Mouse (Mus musculus): ENCODE data around the gene Nos3. TPM values are rescaled to one million over a fixed set of nuclear protein-coding genes. Genes with fewer than 3 reads are reported as not detected.

Gene Nos3
- polyA plus RNA-seq, 1 experiment from 2014 or later = 26.5 TPM

DNA sequence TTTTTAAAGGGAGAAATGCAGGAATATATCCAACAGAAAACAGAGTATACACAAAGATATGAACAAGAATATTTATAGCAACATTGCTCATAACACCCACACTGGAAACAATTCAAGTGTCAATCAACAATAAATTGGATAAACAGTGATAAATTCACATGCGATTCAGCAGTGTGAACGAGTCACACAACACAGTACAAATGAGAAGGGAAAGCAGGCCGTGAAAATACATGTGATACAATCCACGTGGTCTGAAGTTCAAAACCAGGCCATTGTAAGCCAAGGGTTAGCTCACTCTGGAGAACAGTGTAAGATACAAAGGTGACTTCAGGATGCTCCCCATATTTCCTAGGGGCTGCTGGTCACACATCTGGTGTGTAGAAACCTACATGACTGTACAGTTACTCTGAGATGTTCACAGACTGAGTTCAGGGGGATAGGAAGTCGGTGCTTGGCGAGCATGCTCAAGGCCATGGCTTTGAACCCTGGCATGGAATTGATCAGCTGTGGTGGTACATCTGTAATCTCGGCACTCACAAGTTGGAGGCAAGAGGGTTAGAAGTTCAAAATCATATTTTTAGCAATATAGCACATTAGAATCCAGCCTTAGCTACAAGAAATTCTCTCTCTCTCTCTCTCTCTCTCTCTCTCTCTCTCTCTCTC lies 10.2 kb downstream of the Nos3 start:
- H3K9ac ChIP-seq (replicated peaks; ENCODE audit: low read depth) = no peak overlapping the region
- H3K9me3 ChIP-seq (ENCODE audit: low read length) = no peaks in the 10 kb centered on the region
- no peak for ATAC-seq
- 68% methylated on average over 7 of the region's 7 CpGs for WGBS
- no peaks in the 10 kb centered on the region for H3K4me1 ChIP-seq (ENCODE audit: insufficient read depth, low read depth, low read length)
- no peak for DNase-seq (ENCODE audit: low spot score)
- no peak overlapping the region for H3K27ac ChIP-seq (ENCODE audit: low read length)
- no peak overlapping the region for H3K4me2 ChIP-seq (replicated peaks; ENCODE audit: low read depth, low read length)
- TF ChIP-seq EP300 (IDR thresholded peaks at IDR 0.05) (no peak), CTCF (IDR thresholded peaks at IDR 0.05) (no peak)
- H3K36me3 ChIP-seq (ENCODE audit: insufficient read depth, low read length) = no peaks in the 10 kb centered on the region
- H3K4me3 ChIP-seq (ENCODE audit: low read depth, low read length) = no peak overlapping the region
- no peaks in the 10 kb centered on the region for H3K27me3 ChIP-seq (replicated peaks; ENCODE audit: insufficient read depth, low read length)

DNA sequence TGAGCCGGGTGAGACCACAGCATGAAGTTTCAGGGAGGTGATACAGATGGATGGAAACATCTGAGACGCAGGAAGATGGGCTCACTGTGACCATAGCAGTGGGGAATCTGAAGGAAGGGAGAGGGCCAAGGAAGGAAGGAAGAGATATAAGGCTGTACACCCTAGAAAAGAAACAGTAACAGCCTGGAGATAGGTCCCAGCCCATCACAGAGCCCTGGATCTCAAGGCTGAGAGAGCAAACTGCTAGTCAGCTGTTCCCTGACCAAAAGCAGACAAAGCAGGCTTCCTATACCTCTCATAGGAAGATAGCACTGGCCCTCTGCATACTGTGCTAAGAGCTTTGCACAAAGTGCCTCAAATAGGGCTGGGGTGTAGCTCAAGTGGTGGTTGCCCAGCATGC lies 14.1 kb downstream of the Nos3 start:
- WGBS = 68% methylated on average over 2 of the region's 2 CpGs
- TF ChIP-seq CTCF (IDR thresholded peaks at IDR 0.05) (no peak), EP300 (IDR thresholded peaks at IDR 0.05) (no peak)
- no peak for ATAC-seq
- DNase-seq (ENCODE audit: low spot score) = no peak
- no peaks in the 10 kb centered on the region for H3K27me3 ChIP-seq (replicated peaks; ENCODE audit: insufficient read depth, low read length)
- H3K4me2 ChIP-seq (replicated peaks; ENCODE audit: low read depth, low read length) = no peak overlapping the region
- H3K27ac ChIP-seq (ENCODE audit: low read length) = no peak overlapping the region
- H3K4me3 ChIP-seq (ENCODE audit: low read depth, low read length) = no peak overlapping the region
- H3K9me3 ChIP-seq (ENCODE audit: low read length) = no peaks in the 10 kb centered on the region
- H3K4me1 ChIP-seq (ENCODE audit: insufficient read depth, low read depth, low read length) = peaks cover 9% of the 10 kb centered on the region
- H3K36me3 ChIP-seq (ENCODE audit: insufficient read depth, low read length) = no peaks in the 10 kb centered on the region
- no peak overlapping the region for H3K9ac ChIP-seq (replicated peaks; ENCODE audit: low read depth)

GRCm38 (mm10) chr5:24379501-24379900 lies 14.9 kb downstream of the Nos3 start:
- WGBS = 56% methylated on average over 4 of the region's 4 CpGs
- H3K4me2 ChIP-seq (replicated peaks; ENCODE audit: low read depth, low read length) = no peak overlapping the region
- TF ChIP-seq CTCF (IDR thresholded peaks at IDR 0.05) = no peak
- no peak for TF ChIP-seq EP300 (IDR thresholded peaks at IDR 0.05)
- no peak overlapping the region for H3K27ac ChIP-seq (ENCODE audit: low read length)
- no peak overlapping the region for H3K4me3 ChIP-seq (ENCODE audit: low read depth, low read length)
- ATAC-seq (no peak), DNase-seq (ENCODE audit: low spot score) (no peak)
- no peaks in the 10 kb centered on the region for H3K36me3 ChIP-seq (ENCODE audit: insufficient read depth, low read length)
- H3K4me1 ChIP-seq (ENCODE audit: insufficient read depth, low read depth, low read length) = peaks cover 14% of the 10 kb centered on the region
- H3K27me3 ChIP-seq (replicated peaks; ENCODE audit: insufficient read depth, low read length) = no peaks in the 10 kb centered on the region
- no peaks in the 10 kb centered on the region for H3K9me3 ChIP-seq (ENCODE audit: low read length)
- H3K9ac ChIP-seq (replicated peaks; ENCODE audit: low read depth) = no peak overlapping the region

- no peak for DNase-seq (ENCODE audit: low spot score)
- WGBS = 86% methylated on average over 4 of the region's 4 CpGs
- H3K27ac ChIP-seq (ENCODE audit: low read length) = no peak overlapping the region
These were observed 15.9 kb downstream of the Nos3 start for GRCm38 (mm10) chr5:24380499-24380898.

GRCm38 (mm10) chr5:24381486-24381885 lies 16.9 kb downstream of the Nos3 start:
- Histone ChIP-seq H3K4me1 (ENCODE audit: insufficient read depth, low read depth, low read length) (peaks cover 14% of the 10 kb centered on the region), H3K36me3 (ENCODE audit: insufficient read depth, low read length) (no peaks in the 10 kb centered on the region), H3K27ac (ENCODE audit: low read length) (no peak overlapping the region), H3K4me3 (ENCODE audit: low read depth, low read length) (no peak overlapping the region), H3K9ac (replicated peaks; ENCODE audit: low read depth) (no peak overlapping the region), H3K9me3 (ENCODE audit: low read length) (no peaks in the 10 kb centered on the region), H3K27me3 (replicated peaks; ENCODE audit: insufficient read depth, low read length) (no peaks in the 10 kb centered on the region; the same call in 1 of the 2 replicates), H3K4me2 (replicated peaks; ENCODE audit: low read depth, low read length) (no peak overlapping the region)
- WGBS = 59% methylated on average over 6 of the region's 6 CpGs
- TF ChIP-seq EP300 (IDR thresholded peaks at IDR 0.05) (no peak), CTCF (IDR thresholded peaks at IDR 0.05) (no peak)
- ATAC-seq = no peak
- no peak for DNase-seq (ENCODE audit: low spot score)

More at GRCm38 (mm10) chr5:24380499-24380898, 15.9 kb downstream of the Nos3 start:
- Histone ChIP-seq H3K4me2 (replicated peaks; ENCODE audit: low read depth, low read length) (no peak overlapping the region), H3K9ac (replicated peaks; ENCODE audit: low read depth) (no peak overlapping the region), H3K4me1 (ENCODE audit: insufficient read depth, low read depth, low read length) (peaks cover 14% of the 10 kb centered on the region), H3K36me3 (ENCODE audit: insufficient read depth, low read length) (no peaks in the 10 kb centered on the region), H3K4me3 (ENCODE audit: low read depth, low read length) (no peak overlapping the region), H3K27me3 (replicated peaks; ENCODE audit: insufficient read depth, low read length) (no peaks in the 10 kb centered on the region), H3K9me3 (ENCODE audit: low read length) (no peaks in the 10 kb centered on the region)
- TF ChIP-seq CTCF (IDR thresholded peaks at IDR 0.05) (no peak), EP300 (IDR thresholded peaks at IDR 0.05) (no peak)
- no peak for ATAC-seq

DNA sequence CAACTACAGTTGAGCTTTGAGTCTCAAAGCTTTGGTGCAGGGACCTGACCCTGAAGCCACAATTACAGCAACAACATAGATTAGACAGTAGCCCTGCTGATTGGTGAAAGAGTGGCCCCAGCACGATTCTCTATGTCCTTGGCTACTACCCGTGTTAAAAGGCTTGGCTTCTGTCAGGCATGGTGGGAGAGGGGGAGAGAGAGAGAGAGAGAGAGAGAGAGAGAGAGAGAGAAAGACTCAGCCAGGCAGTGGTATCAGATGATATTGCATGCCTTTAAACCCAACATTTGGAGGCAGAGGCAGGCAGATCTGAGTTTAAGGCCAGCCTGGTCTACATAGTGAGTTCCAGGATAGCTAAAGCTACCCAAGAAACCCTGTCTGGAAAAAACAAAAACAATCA lies 17.4 kb downstream of the Nos3 start:
- no peak for DNase-seq (ENCODE audit: low spot score)
- H3K9me3 ChIP-seq (ENCODE audit: low read length) = no peaks in the 10 kb centered on the region
- H3K4me1 ChIP-seq (ENCODE audit: insufficient read depth, low read depth, low read length) = peaks cover 14% of the 10 kb centered on the region
- no peaks in the 10 kb centered on the region for H3K36me3 ChIP-seq (ENCODE audit: insufficient read depth, low read length)
- H3K9ac ChIP-seq (replicated peaks; ENCODE audit: low read depth) = no peak overlapping the region
- H3K27me3 ChIP-seq (replicated peaks; ENCODE audit: insufficient read depth, low read length) = no peaks in the 10 kb centered on the region; the same call in 1 of the 2 replicates
- H3K4me3 ChIP-seq (ENCODE audit: low read depth, low read length) = no peak overlapping the region
- H3K27ac ChIP-seq (ENCODE audit: low read length) = no peak overlapping the region
- 60% methylated on average over 2 of the region's 2 CpGs for WGBS
- no peak overlapping the region for H3K4me2 ChIP-seq (replicated peaks; ENCODE audit: low read depth, low read length)
- ATAC-seq = no peak
- no peak for TF ChIP-seq CTCF (IDR thresholded peaks at IDR 0.05)
